Mouse (Mus musculus): ENCODE measurements at regions not wholly inside any gene's neighbourhood (a gene's known extent, or its start where the extent isn't known, plus 50 kb on each side); places are given as distances from the start of the nearest gene placed in this dataset.

DNA sequence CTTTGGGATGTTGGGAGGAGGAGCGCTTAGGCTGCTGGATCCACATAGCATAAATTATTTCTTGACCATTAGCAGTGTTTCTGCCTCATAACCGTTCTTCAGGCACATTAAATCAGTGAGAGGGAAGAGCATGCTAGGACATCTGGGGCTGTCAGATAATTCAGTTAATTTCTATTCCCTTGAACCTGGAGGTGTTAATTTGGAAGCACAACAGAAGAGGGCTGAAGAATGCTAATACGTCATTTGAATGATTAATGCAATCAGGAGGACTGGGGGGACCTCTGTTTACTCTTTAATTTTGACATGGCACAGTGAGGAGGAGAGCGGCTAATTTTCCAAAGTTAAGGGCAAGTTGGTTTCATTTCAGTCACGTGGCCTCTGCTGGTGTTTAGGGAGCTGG, 294.8 kb downstream of the Bcl11a start:
- WGBS = 66% methylated on average over 5 of the region's 5 CpGs
- no peaks in the 10 kb centered on the region for H3K27me3 ChIP-seq (replicated peaks; ENCODE audit: insufficient read depth, low read length)
- no peaks in the 10 kb centered on the region for H3K36me3 ChIP-seq (ENCODE audit: insufficient read depth, low read length)
- H3K4me2 ChIP-seq (replicated peaks; ENCODE audit: low read depth, low read length) = no peak overlapping the region
- no peak overlapping the region for H3K9ac ChIP-seq (replicated peaks; ENCODE audit: low read depth)
- no peak overlapping the region for H3K27ac ChIP-seq (ENCODE audit: low read length)
- no peaks in the 10 kb centered on the region for H3K9me3 ChIP-seq (ENCODE audit: low read length)
- 0 out of 2 replicates have a peak, but pooled peaks cover 7% of the 10 kb centered on the region for H3K4me1 ChIP-seq (ENCODE audit: insufficient read depth, low read depth, low read length)
- no peak for TF ChIP-seq CTCF (IDR thresholded peaks at IDR 0.05)
- no peak for TF ChIP-seq EP300 (IDR thresholded peaks at IDR 0.05)
- ATAC-seq = no peak
- DNase-seq (ENCODE audit: low spot score) = no peak
- H3K4me3 ChIP-seq (ENCODE audit: low read depth, low read length) = no peak overlapping the region

DNA sequence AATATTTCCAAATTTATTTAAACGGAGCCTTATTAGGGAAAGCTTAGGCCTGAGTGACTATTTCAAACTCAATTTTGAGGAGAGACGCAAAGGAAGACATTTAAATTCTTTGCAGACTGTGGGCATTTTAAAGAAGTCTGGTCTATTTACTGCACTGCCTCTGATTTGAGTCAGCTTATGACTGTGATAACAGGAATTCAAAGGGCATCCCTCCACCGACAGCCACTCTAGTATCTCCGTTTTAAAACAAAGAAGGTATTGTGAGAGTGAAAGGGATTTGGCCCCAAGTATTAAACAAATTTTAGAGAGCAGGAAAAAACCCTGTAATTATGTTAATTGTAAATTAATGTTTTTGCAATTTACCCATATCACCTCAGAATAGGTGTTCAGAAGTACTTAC, 295.4 kb downstream of the Bcl11a start:
- Histone ChIP-seq H3K36me3 (ENCODE audit: insufficient read depth, low read length) (no peaks in the 10 kb centered on the region), H3K9ac (replicated peaks; ENCODE audit: low read depth) (no peak overlapping the region), H3K4me1 (ENCODE audit: insufficient read depth, low read depth, low read length) (0 out of 2 replicates have a peak, but pooled peaks cover 7% of the 10 kb centered on the region), H3K4me3 (ENCODE audit: low read depth, low read length) (no peak overlapping the region), H3K27ac (ENCODE audit: low read length) (no peak overlapping the region), H3K4me2 (replicated peaks; ENCODE audit: low read depth, low read length) (no peak overlapping the region), H3K27me3 (replicated peaks; ENCODE audit: insufficient read depth, low read length) (no peaks in the 10 kb centered on the region), H3K9me3 (ENCODE audit: low read length) (no peaks in the 10 kb centered on the region)
- WGBS = 63% methylated on average over 4 of the region's 4 CpGs
- DNase-seq (ENCODE audit: low spot score) = no peak
- no peak for TF ChIP-seq CTCF (IDR thresholded peaks at IDR 0.05)
- no peak for TF ChIP-seq EP300 (IDR thresholded peaks at IDR 0.05)
- ATAC-seq = no peak

DNA sequence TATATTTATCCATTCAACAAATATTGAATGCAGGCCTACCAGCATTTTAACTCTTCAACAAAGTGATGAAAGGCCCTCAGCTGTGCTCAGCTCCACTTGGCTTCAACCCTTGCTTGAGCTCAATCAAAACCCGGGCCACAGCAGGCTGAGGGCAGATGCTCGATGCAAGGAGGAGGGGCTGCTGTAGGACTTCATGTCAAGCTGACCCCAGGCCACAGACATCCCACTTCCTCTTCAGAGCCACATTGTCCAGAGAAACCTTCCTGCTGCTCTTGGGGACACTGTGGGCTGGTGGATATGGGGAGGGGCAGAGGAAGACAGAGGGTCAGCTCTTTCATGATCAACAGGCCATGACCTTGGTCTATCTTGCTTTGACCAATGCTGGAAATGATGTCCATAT, 299.7 kb downstream of the Bcl11a start:
- TF ChIP-seq CTCF (IDR thresholded peaks at IDR 0.05) = no peak
- no peak for TF ChIP-seq EP300 (IDR thresholded peaks at IDR 0.05)
- Histone ChIP-seq H3K4me2 (replicated peaks; ENCODE audit: low read depth, low read length) (no peak overlapping the region), H3K4me3 (ENCODE audit: low read depth, low read length) (no peak overlapping the region), H3K36me3 (ENCODE audit: insufficient read depth, low read length) (no peaks in the 10 kb centered on the region), H3K4me1 (ENCODE audit: insufficient read depth, low read depth, low read length) (no peaks in the 10 kb centered on the region), H3K27me3 (replicated peaks; ENCODE audit: insufficient read depth, low read length) (no peaks in the 10 kb centered on the region), H3K27ac (ENCODE audit: low read length) (no peak overlapping the region), H3K9me3 (ENCODE audit: low read length) (no peaks in the 10 kb centered on the region), H3K9ac (replicated peaks; ENCODE audit: low read depth) (no peak overlapping the region)
- ATAC-seq (no peak), DNase-seq (ENCODE audit: low spot score) (no peak)
- 41% methylated on average over 2 of the region's 2 CpGs for WGBS

DNA sequence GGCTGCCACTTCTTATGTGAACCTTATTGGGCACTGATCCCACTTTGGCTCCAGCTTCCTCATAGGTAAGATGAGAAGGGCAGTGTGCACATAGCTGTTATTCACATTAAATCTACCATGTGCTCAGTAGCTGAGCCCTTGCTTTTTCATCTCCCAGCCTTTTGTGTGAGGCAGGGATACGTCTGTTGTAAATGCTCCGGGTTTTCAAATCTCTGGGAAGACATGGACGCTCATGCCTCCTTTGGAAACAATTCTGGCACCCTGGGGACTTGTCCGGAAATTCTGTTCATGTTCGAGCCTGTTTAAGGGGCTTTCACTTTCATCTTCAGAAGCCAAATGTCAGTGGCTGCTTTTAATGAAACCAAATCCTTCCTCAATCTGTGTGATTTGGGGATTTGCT, 312.7 kb downstream of the Bcl11a start:
- Histone ChIP-seq H3K9me3 (ENCODE audit: low read length) (no peaks in the 10 kb centered on the region), H3K4me3 (ENCODE audit: low read depth, low read length) (no peak overlapping the region), H3K9ac (replicated peaks; ENCODE audit: low read depth) (no peak overlapping the region), H3K4me2 (replicated peaks; ENCODE audit: low read depth, low read length) (no peak overlapping the region), H3K36me3 (ENCODE audit: insufficient read depth, low read length) (no peaks in the 10 kb centered on the region), H3K27ac (ENCODE audit: low read length) (no peak overlapping the region), H3K4me1 (ENCODE audit: insufficient read depth, low read depth, low read length) (no peaks in the 10 kb centered on the region), H3K27me3 (replicated peaks; ENCODE audit: insufficient read depth, low read length) (no peaks in the 10 kb centered on the region)
- DNase-seq (ENCODE audit: low spot score) = no peak
- 74% methylated on average over 5 of the region's 5 CpGs for WGBS
- no peak for ATAC-seq
- TF ChIP-seq EP300 (IDR thresholded peaks at IDR 0.05) = no peak
- no peak for TF ChIP-seq CTCF (IDR thresholded peaks at IDR 0.05)

DNA sequence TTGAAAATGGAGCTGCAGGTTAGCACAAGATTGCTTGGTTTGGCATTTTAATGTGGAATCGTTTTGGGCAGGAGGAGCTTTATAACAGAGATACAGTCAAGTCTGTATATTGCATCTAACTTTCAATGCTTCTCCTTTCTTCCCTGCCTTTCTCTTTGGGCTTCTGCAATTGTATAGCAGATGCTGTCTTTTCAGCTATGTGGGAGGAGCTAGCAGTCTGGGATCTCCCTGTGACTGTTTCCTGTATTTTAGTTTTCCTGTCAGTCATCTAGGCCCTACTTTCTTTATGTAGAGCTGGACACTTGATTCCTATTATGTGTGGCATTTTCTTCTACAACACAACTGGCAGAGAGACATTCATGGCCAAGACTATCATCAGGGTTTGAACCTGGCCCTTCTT, 313.5 kb downstream of the Bcl11a start:
- H3K9ac ChIP-seq (replicated peaks; ENCODE audit: low read depth) = no peak overlapping the region
- no peak overlapping the region for H3K27ac ChIP-seq (ENCODE audit: low read length)
- H3K4me1 ChIP-seq (ENCODE audit: insufficient read depth, low read depth, low read length) = no peaks in the 10 kb centered on the region
- H3K36me3 ChIP-seq (ENCODE audit: insufficient read depth, low read length) = no peaks in the 10 kb centered on the region
- 75% methylated on average over 1 of the region's 1 CpGs for WGBS
- no peaks in the 10 kb centered on the region for H3K9me3 ChIP-seq (ENCODE audit: low read length)
- H3K4me2 ChIP-seq (replicated peaks; ENCODE audit: low read depth, low read length) = no peak overlapping the region
- DNase-seq (ENCODE audit: low spot score) = no peak
- no peak for ATAC-seq
- H3K27me3 ChIP-seq (replicated peaks; ENCODE audit: insufficient read depth, low read length) = no peaks in the 10 kb centered on the region
- TF ChIP-seq CTCF (IDR thresholded peaks at IDR 0.05) (no peak), EP300 (IDR thresholded peaks at IDR 0.05) (no peak)
- H3K4me3 ChIP-seq (ENCODE audit: low read depth, low read length) = no peak overlapping the region

DNA sequence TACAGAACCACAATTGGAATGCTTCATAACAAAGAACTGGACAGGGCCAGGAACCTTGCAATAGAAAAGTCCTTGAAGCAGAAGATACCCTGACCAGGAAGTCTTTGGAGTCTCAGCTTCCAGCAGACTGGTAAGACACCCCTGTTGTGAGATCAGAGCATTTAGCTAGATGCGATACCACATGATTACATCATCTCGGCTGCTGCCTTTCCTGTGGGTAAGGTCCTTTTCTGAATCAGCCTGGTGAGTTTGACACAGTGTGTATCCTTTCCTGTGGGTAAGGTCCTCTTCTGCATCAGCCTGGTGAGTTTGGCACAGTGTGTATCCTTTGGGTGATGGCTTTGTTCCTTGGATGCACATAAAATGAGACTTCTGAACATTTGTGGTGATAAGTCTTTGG, 317.6 kb downstream of the Bcl11a start:
- H3K4me2 ChIP-seq (replicated peaks; ENCODE audit: low read depth, low read length) = no peak overlapping the region

DNA sequence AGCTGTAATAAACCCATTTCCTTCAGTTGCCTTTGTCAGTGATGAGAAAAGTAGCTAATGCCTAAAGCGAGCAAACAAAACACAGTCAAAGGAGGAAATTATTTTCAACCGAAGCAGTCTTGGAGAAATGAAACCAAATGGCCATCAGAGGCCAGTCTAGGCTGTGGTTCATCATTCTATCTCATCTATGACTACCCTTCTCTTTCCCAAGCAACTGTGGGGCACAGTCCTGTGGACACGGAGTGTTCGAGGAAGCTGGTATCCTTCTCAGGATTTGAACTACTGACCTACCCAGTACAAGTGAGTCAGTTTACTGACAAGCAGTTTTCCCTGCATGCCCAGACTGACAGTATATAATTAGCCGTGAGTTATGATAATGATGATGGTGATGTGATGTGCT, 319.1 kb downstream of the Bcl11a start:
- no peak for TF ChIP-seq EP300 (IDR thresholded peaks at IDR 0.05)
- TF ChIP-seq CTCF (IDR thresholded peaks at IDR 0.05) = no peak
- 78% methylated on average over 5 of the region's 5 CpGs for WGBS
- no peak overlapping the region for H3K4me3 ChIP-seq (ENCODE audit: low read depth, low read length)

More for the DNA sequence above, 317.6 kb downstream of the Bcl11a start:
- no peak overlapping the region for H3K27ac ChIP-seq (ENCODE audit: low read length)
- no peak for DNase-seq (ENCODE audit: low spot score)
- H3K4me1 ChIP-seq (ENCODE audit: insufficient read depth, low read depth, low read length) = no peaks in the 10 kb centered on the region
- no peaks in the 10 kb centered on the region for H3K9me3 ChIP-seq (ENCODE audit: low read length)
- H3K36me3 ChIP-seq (ENCODE audit: insufficient read depth, low read length) = no peaks in the 10 kb centered on the region
- no peak overlapping the region for H3K9ac ChIP-seq (replicated peaks; ENCODE audit: low read depth)
- WGBS = 78% methylated on average over 2 of the region's 2 CpGs
- ATAC-seq = no peak
- TF ChIP-seq CTCF (IDR thresholded peaks at IDR 0.05) = no peak
- TF ChIP-seq EP300 (IDR thresholded peaks at IDR 0.05) = no peak
- H3K4me3 ChIP-seq (ENCODE audit: low read depth, low read length) = no peak overlapping the region
- H3K27me3 ChIP-seq (replicated peaks; ENCODE audit: insufficient read depth, low read length) = no peaks in the 10 kb centered on the region

More for the DNA sequence above, 319.1 kb downstream of the Bcl11a start:
- Histone ChIP-seq H3K4me1 (ENCODE audit: insufficient read depth, low read depth, low read length) (no peaks in the 10 kb centered on the region), H3K9ac (replicated peaks; ENCODE audit: low read depth) (no peak overlapping the region), H3K4me2 (replicated peaks; ENCODE audit: low read depth, low read length) (no peak overlapping the region), H3K27me3 (replicated peaks; ENCODE audit: insufficient read depth, low read length) (no peaks in the 10 kb centered on the region), H3K9me3 (ENCODE audit: low read length) (no peaks in the 10 kb centered on the region), H3K27ac (ENCODE audit: low read length) (no peak overlapping the region), H3K36me3 (ENCODE audit: insufficient read depth, low read length) (no peaks in the 10 kb centered on the region)
- ATAC-seq (no peak), DNase-seq (ENCODE audit: low spot score) (no peak)

Data from lung, postnatal 0 days (tissue).